Mouse (Mus musculus) heart, embryonic 16.5 days (tissue): ENCODE measurements around the gene Slc6a11. TPM values are rescaled to one million over a fixed set of nuclear protein-coding genes. Genes with fewer than 3 reads are reported as not detected.
A peak's percentile ranks its signal among the peaks of the same experiment; 100 is the strongest.

Experiments
- ATAC-seq: fragments of 200-750 bp; cut with Nextera tagmentation; replicated peaks from 2 replicates; pipeline ENCODE4 v1.8.0; 2017; ENCODE audit warnings: moderate number of reproducible peaks; ENCODE audit not compliant: insufficient read depth, low FRiP score; ENCODE audit errors: extremely low read depth
- H3K27ac ChIP-seq: fragments of 300-500 bp; sonication (generic); 2 replicates; pipeline ENCODE4 v1.5.1; 2014; ENCODE audit warnings: mild to moderate bottlenecking, low read length, control low read depth, moderate library complexity
- H3K27me3 ChIP-seq: fragments of 300-500 bp; sonication (generic); 2 replicates; pipeline ENCODE4 v1.6.1; 2014; ENCODE audit warnings: low read length, mixed read lengths; ENCODE audit not compliant: control insufficient read depth, insufficient read depth
- H3K36me3 ChIP-seq: fragments of 300-500 bp; sonication (generic); 2 replicates; pipeline ENCODE4 v1.6.1; 2014; ENCODE audit not compliant: control insufficient read depth, insufficient read depth
- H3K4me1 ChIP-seq: fragments of 300-500 bp; sonication (generic); 2 replicates; pipeline ENCODE4 v1.6.1; 2014; ENCODE audit warnings: low read length, mixed read lengths; ENCODE audit not compliant: control insufficient read depth, insufficient read depth
- H3K4me2 ChIP-seq: fragments of 300-500 bp; sonication (generic); 2 replicates; pipeline ENCODE4 v1.6.1; 2014; ENCODE audit warnings: low read depth, mild to moderate bottlenecking, control low read depth, low read length
- H3K4me3 ChIP-seq: fragments of 300-500 bp; sonication (generic); 2 replicates; pipeline ENCODE4 v1.5.1; 2014; ENCODE audit warnings: mild to moderate bottlenecking, control low read depth, low read length
- H3K9ac ChIP-seq: fragments of 300-500 bp; sonication (generic); 2 replicates; pipeline ENCODE4 v1.6.1; 2014; ENCODE audit warnings: low read length, control low read depth
- H3K9me3 ChIP-seq: fragments of 300-500 bp; sonication (generic); replicated peaks from 2 replicates; pipeline ENCODE4 v1.6.1; 2016; ENCODE audit warnings: low read length; ENCODE audit not compliant: control insufficient read depth
- WGBS: fragments of 180-500 bp; shearing (Covaris S2); extraction: QIAGEN DNeasy Blood & Tissue Kit; methylation state at CpG from one replicate; pipeline ENCODE4 v1.1.7; 2014; 5-methylcytosine and 5-hydroxymethylcytosine counted together
- polyA plus RNA-seq: library from polyadenylated mRNA; unstranded; fragments of >200 nt; fragmentation: Nextera tagmentation; extraction: Ambion mirVana; gene quantifications from 2 replicates; pipeline ENCODE4 v1.2.1, GENCODE M21; 2015

Gene Slc6a11
- polyA plus RNA-seq, 1 experiment from 2014 or later: not detected

DNA sequence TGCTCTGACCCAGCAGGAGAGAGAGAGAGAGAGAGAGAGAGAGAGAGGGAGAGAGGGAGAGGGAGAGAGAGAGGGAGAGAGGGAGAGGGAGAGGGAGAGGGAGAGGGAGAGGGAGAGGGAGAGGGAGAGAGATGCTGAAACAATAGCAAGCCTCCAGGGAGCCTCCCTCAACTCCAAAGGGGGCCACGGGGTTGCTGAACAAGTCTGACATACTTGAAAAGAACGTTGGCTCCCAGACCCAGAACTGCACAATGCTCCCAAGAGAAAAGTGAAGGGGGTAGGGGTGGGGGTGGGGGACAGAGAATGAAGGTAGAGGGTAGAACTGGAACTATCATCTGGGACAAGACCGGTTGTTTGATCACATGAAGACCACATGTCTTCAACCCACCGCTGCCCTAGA is 136.9 kb downstream of the Slc6a11 start:
- no peak overlapping the region for H3K4me2 ChIP-seq
- H3K4me1 ChIP-seq: peaks cover 5% of the 10 kb centered on the region
- no peaks in the 10 kb centered on the region for H3K36me3 ChIP-seq
- H3K9me3 ChIP-seq: no peaks in the 10 kb centered on the region
- no peak overlapping the region for H3K9ac ChIP-seq
- no peak overlapping the region for H3K4me3 ChIP-seq
- H3K27ac ChIP-seq: no peak overlapping the region
- no peak for ATAC-seq
- peaks cover 7% of the 10 kb centered on the region; the same call in 1 of the 2 replicates for H3K27me3 ChIP-seq
- WGBS: 37% methylated on average over 4 of the region's 4 CpGs

- ATAC-seq: no peak
- H3K4me1 ChIP-seq: no peaks in the 10 kb centered on the region; the same call in 1 of the 2 replicates
- H3K27ac ChIP-seq: no peak overlapping the region
- H3K4me3 ChIP-seq: no peak overlapping the region
- WGBS: 87% methylated on average over 2 of the region's 2 CpGs
- no peak overlapping the region for H3K4me2 ChIP-seq
- H3K9ac ChIP-seq: no peak overlapping the region
- peaks cover 20% of the 10 kb centered on the region for H3K27me3 ChIP-seq
- no peaks in the 10 kb centered on the region for H3K36me3 ChIP-seq
- no peaks in the 10 kb centered on the region for H3K9me3 ChIP-seq
Observed at GRCm38 (mm10) chr6:114269589-114269988, 138.5 kb downstream of the Slc6a11 start.

GRCm38 (mm10) chr6:114270799-114271198 is 139.8 kb downstream of the Slc6a11 start:
- no peak for ATAC-seq
- H3K4me1 ChIP-seq: no peaks in the 10 kb centered on the region; the same call in 1 of the 2 replicates
- H3K36me3 ChIP-seq: no peaks in the 10 kb centered on the region
- no peak overlapping the region for H3K9ac ChIP-seq
- no peaks in the 10 kb centered on the region for H3K9me3 ChIP-seq
- 55% methylated on average over 5 of the region's 5 CpGs for WGBS
- H3K4me2 ChIP-seq: no peak overlapping the region
- H3K27ac ChIP-seq: no peak overlapping the region
- H3K4me3 ChIP-seq: no peak overlapping the region
- peaks cover 22% of the 10 kb centered on the region for H3K27me3 ChIP-seq

DNA sequence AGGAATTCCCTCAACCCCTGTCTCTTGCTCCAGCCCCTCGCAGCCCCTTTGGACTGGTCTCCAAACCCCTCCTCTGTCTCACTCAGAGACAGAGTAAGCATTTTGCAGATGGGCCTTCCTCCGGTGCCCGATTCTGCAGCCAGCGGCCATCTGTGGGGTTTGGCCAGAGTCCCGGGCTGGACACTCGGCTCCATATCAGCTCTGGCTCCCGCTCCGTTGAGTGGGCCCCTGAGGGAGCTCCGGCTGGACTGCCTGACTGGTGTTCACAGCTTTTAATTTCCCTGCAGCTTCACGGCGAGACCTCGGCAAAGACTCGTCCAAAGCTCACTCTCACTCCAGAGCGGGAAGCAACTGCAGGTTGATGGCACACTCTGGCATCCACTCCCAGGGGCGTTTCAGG is 141.2 kb downstream of the Slc6a11 start:
- H3K27me3 ChIP-seq: peaks cover 28% of the 10 kb centered on the region
- H3K4me1 ChIP-seq: no peaks in the 10 kb centered on the region; the same call in 1 of the 2 replicates
- no peaks in the 10 kb centered on the region for H3K36me3 ChIP-seq
- H3K4me2 ChIP-seq: no peak overlapping the region
- WGBS: 42% methylated on average over 15 of the region's 15 CpGs
- H3K4me3 ChIP-seq: no peak overlapping the region
- ATAC-seq: 0 out of 2 replicates have a peak, but pooled peaks have one; percentile 35
- no peak overlapping the region for H3K9ac ChIP-seq
- H3K9me3 ChIP-seq: no peaks in the 10 kb centered on the region
- H3K27ac ChIP-seq: no peak overlapping the region

GRCm38 (mm10) chr6:114273997-114274728 is 143.1 kb downstream of the Slc6a11 start:
- Histone ChIP-seq H3K9me3 (no peaks in the 10 kb centered on the region), H3K9ac (no peak overlapping the region), H3K27ac (no peak overlapping the region), H3K4me3 (no peak overlapping the region), H3K36me3 (no peaks in the 10 kb centered on the region), H3K4me2 (no peak overlapping the region), H3K4me1 (no peaks in the 10 kb centered on the region; the same call in 1 of the 2 replicates), H3K27me3 (peaks cover 34% of the 10 kb centered on the region)
- peak; percentile 29 for ATAC-seq
- WGBS: 30% methylated on average over 14 of the region's 14 CpGs

DNA sequence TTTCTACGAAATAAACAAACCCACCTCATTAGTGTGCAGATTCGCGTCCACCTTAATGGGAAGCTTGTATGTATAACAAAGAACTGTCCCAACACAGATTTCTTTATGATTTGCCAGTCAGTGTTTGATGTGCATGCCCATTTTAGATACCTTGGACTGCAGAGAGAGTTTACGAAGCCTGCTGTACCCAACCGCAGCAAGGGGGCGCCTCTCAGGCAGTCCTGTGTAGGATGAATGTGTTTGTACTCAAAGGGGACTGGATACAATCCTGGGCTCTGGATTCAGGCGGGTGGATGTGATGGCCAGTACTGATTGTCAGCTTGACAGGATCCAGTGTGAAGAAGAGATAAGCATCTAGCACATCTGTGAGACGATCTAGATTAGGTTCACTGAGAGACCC is 144.8 kb downstream of the Slc6a11 start:
- no peak overlapping the region for H3K27ac ChIP-seq
- ATAC-seq: no peak
- no peaks in the 10 kb centered on the region for H3K36me3 ChIP-seq
- WGBS: 54% methylated on average over 8 of the region's 8 CpGs
- H3K27me3 ChIP-seq: peaks cover 40% of the 10 kb centered on the region
- no peak overlapping the region for H3K4me3 ChIP-seq
- no peak overlapping the region for H3K4me2 ChIP-seq
- peaks cover 2% of the 10 kb centered on the region; the same call in 1 of the 2 replicates for H3K9me3 ChIP-seq
- no peak overlapping the region for H3K9ac ChIP-seq
- no peaks in the 10 kb centered on the region; the same call in 1 of the 2 replicates for H3K4me1 ChIP-seq

DNA sequence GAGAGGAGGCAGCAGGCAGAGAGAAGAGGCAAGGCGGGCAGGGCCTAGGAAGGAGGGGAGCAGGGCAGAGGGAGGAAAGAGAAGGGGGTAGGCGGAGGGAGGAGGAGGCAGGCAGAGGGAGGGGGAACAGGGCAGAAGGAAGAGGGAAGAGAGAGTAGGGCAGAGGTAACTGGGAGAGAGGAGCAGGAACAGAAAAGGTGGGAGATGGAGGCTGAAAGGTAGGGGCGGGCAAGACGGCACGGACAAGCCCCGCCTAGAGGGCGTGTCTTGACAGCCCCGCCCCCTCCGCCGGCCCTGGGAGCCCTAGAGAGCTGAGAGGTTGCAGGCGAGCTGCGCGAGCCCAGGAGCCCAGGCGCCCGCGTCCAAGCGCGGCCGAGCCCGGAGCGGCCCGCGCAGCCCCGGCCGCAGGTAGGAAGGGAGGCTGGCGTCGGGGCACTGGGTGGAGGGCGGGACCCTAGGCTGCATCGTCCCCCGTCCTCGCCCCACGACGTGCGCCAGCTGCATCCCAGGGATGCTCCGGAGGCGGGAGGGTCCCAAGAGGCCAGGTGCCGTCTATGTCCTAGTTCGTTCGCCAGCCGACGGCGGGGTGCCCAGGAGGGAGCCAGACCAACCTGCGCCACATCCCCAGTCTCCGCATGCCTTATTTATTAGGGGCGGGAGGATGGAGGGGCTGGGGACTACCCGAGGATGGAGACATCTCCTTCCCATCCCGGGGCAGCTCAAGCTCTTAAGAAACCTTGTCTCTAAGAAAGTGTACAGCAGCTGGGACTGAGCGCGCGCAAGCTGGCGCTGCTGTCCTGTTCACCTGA is 151.6 kb downstream of the Slc6a11 start, which contains the start of gene Slc6a1:
Slc6a1 (plus strand) TSS at position 167 of the 809 bp plus-strand sequence.
- Histone ChIP-seq H3K4me1 (no peaks in the 10 kb centered on the region), H3K9ac (no peak within 1 kb of the TSS), H3K36me3 (no peaks in the 10 kb centered on the region), H3K27ac (no peak within 1 kb of the TSS), H3K4me3 (peak within 1 kb of the TSS; percentile 7; the same call in 1 of the 2 replicates), H3K4me2 (no peak within 1 kb of the TSS; the same call in 1 of the 2 replicates), H3K27me3 (peaks cover 76% of the 10 kb centered on the region), H3K9me3 (peaks cover 2% of the 10 kb centered on the region; the same call in 1 of the 2 replicates)
- peak; percentile 41; the same call in 1 of the 2 replicates for ATAC-seq
- 2% methylated on average over 50 of the region's 51 CpGs for WGBS

DNA sequence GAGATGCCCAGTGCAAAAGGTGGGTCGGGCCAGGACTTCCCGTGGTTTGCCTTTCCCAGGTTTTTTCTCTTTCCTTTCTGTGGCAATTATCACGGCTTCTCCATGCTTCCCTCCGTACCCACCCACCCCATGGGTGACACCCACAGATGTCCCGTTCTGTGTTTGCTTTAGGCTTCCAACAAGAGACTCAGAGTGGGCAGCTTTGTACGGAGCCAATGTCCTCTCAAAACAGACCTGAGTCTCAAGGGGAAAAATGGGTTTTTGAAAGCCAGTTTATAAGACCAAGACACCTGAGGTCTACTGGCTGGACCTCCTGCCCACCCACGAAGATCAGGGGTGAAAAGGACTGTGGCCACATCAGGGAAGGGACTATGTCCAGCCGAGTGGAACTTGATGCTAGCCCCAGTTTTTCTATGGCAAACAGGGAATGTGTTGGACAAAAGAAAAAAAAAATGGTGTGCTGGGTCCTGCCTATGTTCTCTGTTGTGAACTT is 152.3 kb downstream of the Slc6a11 start:
- Histone ChIP-seq H3K4me2 (no peak overlapping the region), H3K4me1 (no peaks in the 10 kb centered on the region), H3K27me3 (peaks cover 74% of the 10 kb centered on the region), H3K9ac (no peak overlapping the region), H3K27ac (no peak overlapping the region), H3K4me3 (no peak overlapping the region), H3K9me3 (peaks cover 2% of the 10 kb centered on the region; the same call in 1 of the 2 replicates), H3K36me3 (no peaks in the 10 kb centered on the region)
- whole genome bisulfite sequencing: 20% methylated on average over 8 of the region's 8 CpGs
- ATAC-seq: no peak
